Mouse (Mus musculus) left cerebral cortex, postnatal 4 days (tissue): ENCODE measurements around the gene Disp2. TPM values are rescaled to one million over a fixed set of nuclear protein-coding genes. Genes with fewer than 3 reads are reported as not detected.
A peak's percentile ranks its signal among the peaks of the same experiment; 100 is the strongest.

Source experiments
- DNase-seq: peaks from one replicate; pipeline ENCODE4 v3.0.0-alpha.2; 2022
- intact Hi-C: fragments of 180-260 bp; cut with DNase I; formaldehyde crosslinking; loops from one replicate; pipeline ENCODE4 v1.15.1; 2025
- total RNA-seq, 2 experiments: library from RNA; stranded (reverse); gene quantifications; 2 replicates each; pipeline ENCODE4 v1.2.3; 2021

Gene Disp2
- total RNA-seq: 100 to 1,000 TPM; 109 to 128 TPM

DNA sequence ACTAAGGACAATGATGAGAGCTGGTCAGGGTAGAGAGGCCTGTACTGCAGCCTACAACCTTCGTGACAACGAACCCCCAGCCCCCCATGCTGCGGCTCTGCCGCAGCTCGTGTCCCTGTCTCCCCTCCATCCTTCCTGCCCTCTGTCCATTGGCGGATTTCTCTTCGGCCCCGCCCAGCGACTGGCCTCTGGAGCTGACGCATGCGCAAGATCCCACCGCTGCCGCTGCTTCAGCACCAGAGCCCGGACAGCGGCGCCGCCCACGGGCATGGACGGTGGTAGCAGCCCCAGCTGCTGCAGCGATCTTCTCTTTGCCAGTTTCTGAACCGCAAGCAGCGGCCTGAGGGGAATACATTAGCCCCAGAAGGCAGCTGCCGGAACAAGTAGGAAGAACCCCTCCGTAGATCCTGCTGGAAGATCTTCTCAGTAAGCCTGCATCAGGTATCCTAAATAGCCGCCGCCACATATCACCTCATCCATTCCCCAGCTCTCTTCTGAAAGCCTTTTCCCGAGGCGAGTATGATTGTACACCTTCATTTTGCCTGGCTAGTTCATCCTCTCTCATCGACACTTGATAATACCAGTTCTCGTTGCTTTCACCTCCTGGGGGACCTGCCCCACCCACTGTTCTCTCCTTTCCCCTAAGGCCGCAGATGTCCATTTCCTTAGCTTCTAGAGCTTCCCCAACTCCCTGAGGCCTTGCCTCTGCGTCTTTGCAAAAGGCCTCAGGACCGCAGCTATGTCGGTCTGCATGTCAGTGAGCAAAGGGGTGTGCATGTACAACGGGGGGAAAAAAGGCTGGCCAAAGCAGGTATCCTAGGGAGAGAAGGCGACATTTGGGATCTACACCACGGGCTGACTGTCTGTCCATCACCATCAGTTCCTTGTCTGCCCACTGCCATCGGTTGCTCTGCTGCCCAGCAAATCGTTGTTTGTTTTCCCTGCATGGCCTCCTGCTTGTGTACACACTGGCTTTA is at the start of gene Disp2:
Gene Disp2 (plus strand): TSS at position 216 of the 977 bp plus-strand sequence.
- intact Hi-C loops: no loop called here
- DNase-seq: peak; percentile 96

DNA sequence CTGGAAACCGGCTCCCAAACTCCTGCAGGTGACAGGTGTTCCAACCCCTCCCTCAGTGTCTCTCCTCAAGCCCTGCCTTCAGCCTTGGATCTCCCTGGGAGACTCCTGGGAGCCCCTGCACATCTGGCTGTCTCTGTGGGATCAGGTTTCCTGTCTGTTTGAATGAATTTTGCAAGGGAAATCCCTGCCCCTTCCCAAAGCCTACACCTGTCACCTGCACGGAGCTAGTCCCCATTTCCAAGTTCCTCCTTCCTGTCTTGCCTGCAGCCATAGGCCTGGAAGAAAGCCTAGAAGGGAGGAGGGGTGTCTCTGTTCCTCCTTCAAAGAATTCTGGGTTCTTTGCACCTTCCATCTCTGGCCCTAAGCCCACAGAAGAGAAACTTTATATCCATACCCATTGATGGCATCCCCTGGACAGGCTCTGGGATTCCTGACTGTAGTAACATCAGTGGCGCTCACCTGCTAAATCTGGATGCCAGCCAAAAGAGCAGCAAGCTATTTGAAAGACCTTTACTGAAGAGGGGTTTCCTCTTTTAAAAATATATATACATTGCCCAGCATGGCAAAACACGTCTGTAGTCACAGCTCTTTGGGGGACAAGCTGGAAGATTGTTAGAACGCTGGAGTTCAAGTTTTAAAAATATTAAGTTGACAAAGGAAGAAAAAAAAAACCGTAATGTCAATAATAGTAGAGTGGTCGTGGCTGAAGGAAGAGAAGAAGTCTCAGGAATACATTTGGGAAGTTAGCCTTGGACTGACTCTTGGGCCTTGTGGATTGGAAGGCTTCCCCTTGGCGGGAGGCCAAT is 49.5 kb upstream of the Disp2 start:
- DNase-seq: no peak
- intact Hi-C loops: no loop called here

DNA sequence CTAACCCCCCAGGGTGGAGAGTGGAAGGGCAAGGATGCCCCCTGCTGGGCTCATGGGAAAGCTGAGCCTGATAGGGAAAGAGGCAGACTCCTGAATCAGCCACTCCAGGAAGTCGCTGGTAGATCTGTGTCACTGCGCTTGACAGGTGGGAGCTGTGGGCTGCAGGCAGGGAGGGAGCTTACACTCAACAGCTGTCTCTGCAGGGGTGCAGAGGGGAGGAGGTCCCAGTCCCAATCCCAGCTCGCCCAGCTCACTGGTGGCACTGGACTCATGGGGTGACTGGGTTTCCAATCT is 49.0 kb upstream of the Disp2 start:
- DNase-seq: peak; percentile 59
- intact Hi-C loops: no loop called here

DNA sequence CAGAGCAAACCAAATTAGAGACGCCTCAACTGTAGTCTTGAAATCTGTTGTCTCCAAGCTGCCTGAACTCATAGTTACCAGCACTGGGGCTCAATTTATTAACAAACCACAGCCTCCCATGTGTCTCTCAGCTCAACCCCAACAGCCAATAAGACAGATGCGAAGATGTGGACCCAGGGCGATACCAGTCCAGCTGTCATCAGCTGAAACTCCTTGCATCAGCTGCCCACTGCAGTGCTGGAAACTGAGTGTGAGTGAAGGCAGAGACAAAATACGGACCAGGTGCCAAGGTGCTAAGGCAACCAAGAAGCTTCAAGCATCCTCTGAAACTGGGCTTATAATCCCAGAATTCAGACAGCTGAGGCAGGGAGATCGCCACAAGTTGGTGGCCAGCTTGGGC is 47.5 kb upstream of the Disp2 start:
- DNase-seq: no peak
- intact Hi-C loops: no loop called here

DNA sequence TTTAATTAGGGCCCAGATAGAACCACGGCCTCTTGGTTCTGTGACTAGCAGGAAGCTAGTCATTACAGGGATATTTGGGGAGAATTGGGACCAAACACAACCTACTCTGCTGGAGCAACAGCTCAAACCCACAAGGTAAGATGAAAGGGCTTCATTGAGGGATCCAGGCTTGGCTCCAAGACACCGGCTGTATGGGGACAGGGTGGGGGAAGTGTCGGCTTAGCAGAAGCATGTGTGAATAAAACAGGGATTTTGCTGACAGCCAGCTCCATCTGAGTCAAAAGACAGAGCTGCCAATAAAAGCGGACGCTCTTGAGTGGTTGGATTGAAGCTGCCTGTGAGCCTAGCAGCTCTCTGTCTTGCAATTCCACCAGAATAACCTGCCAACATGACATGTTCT is 46.2 kb upstream of the Disp2 start:
- DNase-seq: peak; percentile 34
- intact Hi-C loops: no loop called here

DNA sequence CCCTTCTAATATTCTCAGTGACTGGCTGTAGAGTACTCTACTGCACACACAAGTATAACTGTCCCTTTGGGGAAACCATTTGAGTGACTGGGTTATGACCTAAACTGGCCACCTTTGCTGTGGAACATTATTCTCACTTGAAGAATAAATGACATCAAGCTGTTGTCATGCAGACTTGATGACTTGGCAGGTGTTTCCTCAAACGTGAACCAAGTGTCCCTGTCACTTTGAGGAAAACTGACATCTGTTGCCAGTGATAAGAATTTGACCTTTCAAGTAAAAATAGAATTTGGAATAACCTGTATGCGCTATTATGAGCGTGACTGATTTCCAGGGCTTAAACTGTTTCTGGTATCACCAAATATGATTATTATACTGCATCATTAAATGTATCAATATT is 39.2 kb upstream of the Disp2 start:
- DNase-seq: no peak
- intact Hi-C loops: loop anchor here (10.0 kb wide), 1 partner anchor 144 kb away; no protein-coding TSS in a partner anchor

DNA sequence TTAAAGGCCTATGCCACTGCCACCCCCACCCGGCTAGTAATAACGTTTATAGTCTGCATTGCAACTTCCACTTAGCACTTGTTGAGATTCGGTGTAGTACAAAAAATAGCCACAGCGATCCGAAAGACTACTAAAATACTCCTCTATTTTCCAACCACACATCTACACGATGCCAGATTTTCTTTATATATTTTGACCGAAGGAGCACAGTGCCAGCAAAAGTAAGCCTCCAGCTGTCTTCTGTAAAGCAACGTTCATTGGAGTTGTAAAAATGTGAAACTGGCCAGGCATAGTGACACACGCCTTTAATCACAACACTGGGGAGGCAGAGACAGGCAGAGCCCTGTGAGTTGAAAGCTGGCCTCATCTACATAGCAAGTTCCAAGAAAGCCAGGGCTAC is 38.3 kb upstream of the Disp2 start:
- no peak for DNase-seq
- intact Hi-C loops: loop anchor here (10.0 kb wide), 1 partner anchor 144 kb away; no protein-coding TSS in a partner anchor

DNA sequence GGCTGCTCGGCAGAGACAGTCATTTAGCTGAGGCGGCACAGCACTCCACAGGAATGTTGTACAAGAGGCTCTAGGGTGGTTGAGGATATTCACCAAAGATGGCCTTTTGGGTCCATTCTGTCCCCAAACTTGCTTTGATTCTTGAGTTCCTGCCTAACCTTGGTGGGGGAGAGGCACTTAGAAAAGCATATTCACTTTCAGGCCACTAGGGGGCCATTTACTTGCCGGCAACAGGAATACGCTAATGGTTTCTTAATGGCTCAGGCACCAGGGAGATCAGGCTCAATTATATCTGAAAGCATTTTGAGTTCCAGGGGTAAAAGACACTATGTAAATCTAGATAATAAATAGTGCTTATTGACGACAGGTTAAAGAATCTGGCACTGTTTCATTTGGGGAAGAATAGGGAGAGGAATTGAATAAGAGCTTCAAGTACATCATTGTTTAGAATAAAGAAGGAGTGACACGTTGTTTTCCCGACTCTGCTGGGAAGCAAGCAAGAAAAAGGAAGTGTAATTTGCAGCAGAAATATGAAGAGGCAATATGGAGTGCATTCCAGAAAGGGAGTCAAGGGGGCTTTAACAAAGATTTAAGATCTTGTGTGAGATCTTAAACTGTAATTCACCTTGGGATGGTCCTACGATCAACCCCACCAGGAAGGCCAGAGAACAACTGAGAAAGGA is 36.1 kb upstream of the Disp2 start:
- no peak for DNase-seq
- intact Hi-C loops: loop anchor here (10.0 kb wide), 1 partner anchor 141 kb away; no protein-coding TSS in a partner anchor

DNA sequence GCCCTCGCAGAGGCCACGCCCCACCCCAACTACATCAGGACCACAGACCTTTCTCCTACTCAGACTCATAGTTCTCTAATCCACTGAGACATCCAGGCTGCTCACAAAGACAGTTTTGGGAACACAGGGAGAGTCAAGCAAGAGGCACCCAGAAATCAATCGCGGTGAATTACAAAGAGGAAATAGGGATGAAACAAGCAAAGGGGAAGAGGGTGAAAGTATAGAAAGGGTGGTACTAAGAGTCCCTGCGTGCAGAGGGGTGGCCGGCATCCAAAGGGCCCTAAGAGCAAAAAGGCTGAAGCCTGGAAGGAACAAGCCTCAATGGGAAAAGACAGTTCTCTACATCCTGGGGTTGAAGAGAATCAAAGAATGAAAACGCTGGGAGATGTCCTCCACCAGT is 34.9 kb upstream of the Disp2 start:
- no peak for DNase-seq

DNA sequence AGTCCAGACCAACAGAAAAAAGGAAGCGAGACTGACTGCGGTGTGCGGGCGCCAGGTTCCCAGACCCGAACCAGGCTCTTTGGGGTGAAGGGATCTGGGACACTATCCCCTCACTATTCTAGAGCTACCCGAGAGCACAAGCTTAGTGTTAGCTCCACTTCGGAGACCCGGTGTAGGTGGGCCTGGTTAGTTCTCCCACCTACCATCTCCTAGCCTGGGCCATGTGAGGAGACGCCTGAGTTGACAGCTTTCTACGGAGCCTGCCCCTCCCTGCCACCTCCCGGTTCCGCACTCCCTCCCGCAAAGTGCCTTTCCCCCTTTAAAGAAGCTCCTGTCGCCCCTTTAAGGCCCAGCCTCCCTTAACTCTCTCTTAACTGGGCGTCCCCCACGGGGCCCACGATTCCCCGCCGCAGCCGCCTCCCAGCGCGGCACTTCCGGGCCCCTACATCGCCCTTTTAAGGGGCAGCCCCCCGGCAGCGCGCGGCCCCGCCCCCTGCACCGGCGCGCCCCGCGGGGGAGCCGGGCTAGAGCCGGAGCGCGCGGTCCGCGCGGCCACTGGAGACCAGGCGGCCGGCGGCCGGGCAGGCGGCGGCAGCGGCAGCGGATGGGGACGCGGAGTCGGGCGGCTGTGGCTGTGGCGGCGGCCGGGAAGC is 34.2 kb upstream of the Disp2 start, which contains the start of gene Inafm2:
Gene Inafm2 (plus strand): TSS at position 527 of the 653 bp plus-strand sequence.
- intact Hi-C loops: loop anchor here (5.0 to 10.0 kb wide), 2 partner anchors 43 to 139 kb away; partner anchors contain the start of gene Ankrd63
- peak; percentile 92 for DNase-seq

More for the DNA sequence above, 34.9 kb upstream of the Disp2 start:
- intact Hi-C loops: loop anchor here (5.0 to 10.0 kb wide), 2 partner anchors 42 to 140 kb away; partner anchors contain the start of gene Ankrd63

DNA sequence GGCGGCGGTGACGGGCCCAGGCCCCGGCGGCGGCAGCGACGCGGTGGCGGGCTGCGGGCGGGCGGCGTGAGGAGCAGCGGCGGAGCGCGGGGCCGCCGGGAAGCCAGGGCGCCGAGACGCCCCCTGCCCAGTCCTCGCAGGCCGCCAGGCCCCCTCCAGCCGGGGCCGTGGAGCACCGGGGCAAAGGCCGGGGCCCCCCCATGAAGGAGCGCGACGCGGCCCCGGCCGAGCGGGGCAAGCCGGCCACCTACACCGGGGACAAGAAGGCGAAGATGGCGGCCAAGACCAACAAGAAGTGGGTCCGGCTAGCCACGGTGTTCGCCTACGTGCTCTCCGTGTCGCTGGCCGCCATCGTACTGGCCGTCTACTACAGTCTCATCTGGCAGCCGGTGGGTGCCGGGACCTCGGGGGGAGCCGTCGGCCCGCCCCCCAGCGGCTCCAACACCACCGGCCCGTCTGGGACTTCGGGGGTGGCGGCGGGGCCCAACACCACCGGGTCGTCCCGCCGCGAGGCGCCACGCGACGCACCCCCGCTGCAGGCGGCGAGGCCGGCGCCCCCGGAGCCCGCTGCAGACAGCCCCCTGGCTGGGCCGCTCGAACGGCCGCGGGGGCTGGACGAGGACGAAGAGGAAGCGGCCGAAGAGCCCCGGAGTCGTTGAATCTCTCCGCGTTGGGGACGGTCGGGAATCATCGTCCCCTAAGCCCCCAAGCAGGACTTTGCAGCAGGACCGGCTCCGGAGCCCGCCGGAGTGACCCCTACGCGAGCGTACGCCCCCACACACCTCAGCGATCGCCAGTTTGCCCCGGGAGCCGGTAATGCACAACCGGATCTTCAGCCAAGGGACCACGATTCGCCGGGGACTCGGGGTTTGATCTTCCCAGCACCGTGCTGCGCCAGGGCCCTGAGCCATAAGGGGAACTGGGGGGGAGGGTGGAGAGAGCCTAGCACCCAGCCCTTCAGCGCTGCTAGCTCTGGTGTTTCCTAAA is 33.3 kb upstream of the Disp2 start:
- intact Hi-C loops: loop anchor here (5.0 to 10.0 kb wide), 2 partner anchors 44 to 139 kb away; partner anchors contain the start of gene Ankrd63
- peak; percentile 44 for DNase-seq

DNA sequence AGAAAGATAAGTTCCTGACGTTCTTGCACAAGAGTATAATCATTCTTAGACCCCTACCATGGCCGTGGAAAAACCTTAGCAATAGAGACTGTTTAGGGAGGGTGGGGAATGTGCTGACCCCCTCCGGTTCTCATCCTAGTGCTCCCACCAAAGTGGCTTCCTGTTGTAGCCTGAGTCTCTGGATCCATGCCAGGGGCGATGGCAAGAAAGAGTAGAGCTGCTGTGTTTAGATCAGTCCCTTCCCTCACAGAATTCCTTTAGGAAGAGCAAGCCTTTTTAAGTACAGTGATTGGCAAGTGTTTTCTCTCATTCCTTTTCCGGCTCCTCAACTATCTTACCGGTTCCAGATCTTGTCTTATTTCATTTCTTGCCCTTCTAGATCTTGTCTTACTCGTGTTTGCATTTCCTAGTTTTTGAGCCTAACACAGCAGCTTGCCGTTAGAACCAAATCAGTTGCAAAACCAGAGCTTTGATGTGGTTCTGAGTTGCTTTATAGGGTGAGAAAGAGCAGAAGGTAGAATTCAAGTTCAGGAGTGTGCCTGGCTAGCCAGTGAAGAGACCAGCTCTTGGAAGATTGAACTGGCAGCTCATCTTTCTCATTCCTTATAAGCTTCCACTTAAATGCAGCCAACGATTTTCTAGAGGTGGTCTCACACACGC is 32.1 kb upstream of the Disp2 start:
- peak; percentile 60 for DNase-seq
- intact Hi-C loops: loop anchor here (5.0 to 10.0 kb wide), 2 partner anchors 45 to 137 kb away; partner anchors contain the start of gene Ankrd63

DNA sequence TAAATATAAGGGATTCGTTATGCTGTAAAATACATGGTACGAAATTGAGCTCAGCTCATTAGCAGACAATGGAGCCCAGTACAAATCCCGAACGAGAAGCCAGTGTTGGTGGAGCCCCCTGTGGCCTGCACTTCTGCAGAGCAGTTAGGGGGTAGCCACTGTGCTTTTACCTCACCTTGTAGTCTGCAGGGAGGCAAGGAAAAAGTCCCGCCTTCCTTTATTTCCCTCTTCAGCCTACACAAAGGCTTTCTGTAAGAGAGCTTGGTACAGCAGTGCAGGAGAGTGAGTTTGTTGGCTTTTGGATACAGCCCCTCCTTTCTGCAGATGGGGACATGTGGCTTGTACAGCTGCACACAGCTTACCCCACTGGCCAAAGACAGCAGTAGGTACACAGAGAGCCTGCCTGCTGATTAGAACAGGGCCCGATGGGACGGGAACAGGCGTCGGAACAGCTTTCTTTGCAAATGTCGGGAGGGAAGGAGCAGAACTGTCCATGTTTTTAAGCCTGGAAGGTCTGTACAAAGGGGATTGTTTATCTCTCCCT is 30.1 kb upstream of the Disp2 start:
- no peak for DNase-seq
- intact Hi-C loops: loop anchor here (5.0 to 10.0 kb wide), 2 partner anchors 47 to 135 kb away; partner anchors contain the start of gene Ankrd63

DNA sequence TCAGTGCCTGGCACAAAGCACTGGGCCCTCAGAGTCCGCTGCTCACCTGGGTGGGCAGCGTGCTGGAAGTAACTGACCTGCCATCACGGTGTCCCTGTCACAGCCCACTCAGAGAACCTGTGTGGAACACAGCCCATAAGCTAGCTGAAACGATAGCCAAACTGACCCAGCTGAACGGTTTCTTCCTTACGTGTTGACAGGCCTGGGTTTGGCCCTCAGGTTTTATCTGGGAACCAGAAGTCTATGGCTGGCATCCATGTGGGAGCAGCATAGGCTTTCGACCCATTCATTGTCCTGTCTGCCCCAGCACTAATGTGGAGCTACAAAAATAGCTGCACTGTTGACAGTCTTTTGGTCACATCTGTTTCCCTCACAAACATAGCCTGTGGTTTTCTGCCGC is 29.0 kb upstream of the Disp2 start:
- no peak for DNase-seq
- intact Hi-C loops: no loop called here

DNA sequence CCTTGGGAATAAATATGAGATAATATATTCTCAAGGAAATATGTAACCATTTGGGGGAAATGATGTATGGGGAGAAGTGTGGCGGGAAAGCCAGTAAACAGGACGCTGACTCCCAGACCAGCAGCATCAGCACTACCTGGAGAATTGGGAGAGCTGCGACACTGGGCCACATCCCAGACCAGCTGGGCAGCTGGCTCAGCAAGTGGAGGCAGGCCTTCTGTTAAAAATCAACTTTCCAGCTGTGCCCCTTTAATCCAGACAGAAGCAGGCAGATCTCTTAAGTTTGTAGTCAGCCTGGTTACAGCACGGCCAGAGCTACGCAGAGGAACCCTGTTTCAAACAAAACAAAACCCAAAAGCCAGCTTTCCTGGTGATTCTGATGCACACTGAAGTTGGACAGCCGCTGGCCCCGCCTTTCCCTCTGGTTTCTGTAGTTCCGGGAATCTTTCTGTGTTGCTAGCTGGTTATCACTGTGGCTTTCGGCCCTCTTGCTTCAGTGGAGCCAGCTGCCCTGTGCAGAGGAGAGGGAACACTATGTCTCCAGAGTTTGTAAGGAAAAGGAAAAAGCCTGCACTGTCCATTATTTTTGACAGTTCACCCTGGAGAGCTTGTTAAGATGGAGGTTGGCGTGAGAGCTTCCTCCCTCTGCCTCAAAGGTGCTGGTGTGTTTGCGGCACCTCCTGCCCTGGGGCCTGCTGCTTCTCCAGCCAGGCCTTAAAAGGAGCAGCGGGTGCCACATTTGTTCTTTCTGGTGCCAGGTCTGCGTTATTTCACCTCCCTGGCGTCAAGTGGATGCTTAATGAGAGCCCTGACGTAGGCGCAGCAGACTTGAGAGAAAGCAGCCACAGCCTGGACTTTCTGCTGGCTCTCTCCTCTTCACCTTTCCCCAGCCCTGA is 27.4 kb upstream of the Disp2 start:
- DNase-seq: no peak
- intact Hi-C loops: no loop called here

DNA sequence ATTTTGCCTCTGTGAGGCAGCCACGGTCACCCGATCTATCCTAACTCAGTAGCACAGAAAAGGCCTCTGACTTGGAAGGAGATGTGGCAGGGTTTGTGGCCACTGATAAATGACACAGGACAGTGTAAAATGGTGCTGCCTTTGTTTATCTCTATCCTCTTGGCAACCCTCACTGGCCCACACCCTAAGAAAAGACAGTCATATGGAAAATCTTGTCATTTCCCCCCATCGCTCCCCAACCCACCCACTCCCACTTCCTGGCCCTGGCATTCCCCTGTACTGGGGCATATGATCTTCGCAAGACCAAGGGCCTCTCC is 26.8 kb upstream of the Disp2 start:
- no peak for DNase-seq
- intact Hi-C loops: no loop called here

DNA sequence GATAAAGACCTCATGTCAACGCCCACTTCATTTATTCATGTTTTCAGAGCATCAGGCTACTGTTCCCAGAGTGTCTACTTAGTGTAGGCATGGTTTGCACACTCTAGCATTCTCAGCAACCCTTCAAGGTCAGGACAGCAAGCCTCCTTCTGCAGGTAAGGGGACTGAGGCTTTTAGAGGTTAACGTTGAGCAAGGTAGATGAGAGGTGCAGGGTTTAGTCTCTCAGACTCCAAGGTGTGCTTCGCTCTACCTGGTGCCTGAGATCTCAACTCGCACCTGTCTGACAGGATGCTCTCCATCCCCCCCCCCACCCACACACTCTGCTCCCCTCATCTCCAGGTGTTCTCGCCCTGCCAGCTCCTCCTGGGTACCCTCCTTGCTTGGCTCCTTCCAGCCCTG is 25.4 kb upstream of the Disp2 start:
- intact Hi-C loops: no loop called here

More for the DNA sequence above, 25.4 kb upstream of the Disp2 start:
- DNase-seq: no peak
